Mouse (Mus musculus): ENCODE measurements around the gene Gm20388. TPM values are rescaled to one million over a fixed set of nuclear protein-coding genes. Genes with fewer than 3 reads are reported as not detected.
A peak's percentile ranks its signal among the peaks of the same experiment; 100 is the strongest.

Gene Gm20388
- polyA plus RNA-seq, 1 experiment from 2014 or later = not detected

- ATAC-seq (ENCODE audit: insufficient number of reproducible peaks, low FRiP score, low TSS enrichment, low read depth) (no peak), DNase-seq (ENCODE audit: low spot score) (no peak)
- no peak overlapping the region for H3K4me2 ChIP-seq (ENCODE audit: low read depth, severe bottlenecking)
- 81% methylated on average over 11 of the region's 11 CpGs for WGBS
- no peak overlapping the region for H3K9ac ChIP-seq (ENCODE audit: low read length)
- H3K36me3 ChIP-seq (ENCODE audit: control insufficient read depth, insufficient read depth, low read length) = no peaks in the 10 kb centered on the region
- H3K4me1 ChIP-seq (ENCODE audit: control insufficient read depth, insufficient read depth, low read length) = peaks cover 11% of the 10 kb centered on the region
- no peaks in the 10 kb centered on the region for H3K9me3 ChIP-seq (ENCODE audit: control insufficient read depth, low read length)
- no peak overlapping the region for H3K27ac ChIP-seq (replicated peaks; ENCODE audit: low read depth, low read length)
- peaks cover 28% of the 10 kb centered on the region for H3K27me3 ChIP-seq (ENCODE audit: control insufficient read depth, insufficient read depth, low read length)
- no peak overlapping the region for H3K4me3 ChIP-seq (ENCODE audit: low read depth, low read length)
Observed at GRCm38 (mm10) chr8:122457171-122457570, 2546.5 kb downstream of the Gm20388 start.

- peaks cover 28% of the 10 kb centered on the region for H3K27me3 ChIP-seq (ENCODE audit: control insufficient read depth, insufficient read depth, low read length)
- H3K4me2 ChIP-seq (ENCODE audit: low read depth, severe bottlenecking) = no peak overlapping the region
- ATAC-seq (ENCODE audit: insufficient number of reproducible peaks, low FRiP score, low TSS enrichment, low read depth) (no peak), DNase-seq (ENCODE audit: low spot score) (no peak)
- H3K36me3 ChIP-seq (ENCODE audit: control insufficient read depth, insufficient read depth, low read length) = no peaks in the 10 kb centered on the region
- H3K9ac ChIP-seq (ENCODE audit: low read length) = no peak overlapping the region
- peaks cover 11% of the 10 kb centered on the region for H3K4me1 ChIP-seq (ENCODE audit: control insufficient read depth, insufficient read depth, low read length)
- H3K27ac ChIP-seq (replicated peaks; ENCODE audit: low read depth, low read length) = no peak overlapping the region
- 55% methylated on average over 6 of the region's 6 CpGs for WGBS
- H3K9me3 ChIP-seq (ENCODE audit: control insufficient read depth, low read length) = no peaks in the 10 kb centered on the region
- H3K4me3 ChIP-seq (ENCODE audit: low read depth, low read length) = no peak overlapping the region
Observed at GRCm38 (mm10) chr8:122459218-122459900, 2548.7 kb downstream of the Gm20388 start.

GRCm38 (mm10) chr8:122459990-122460389 is 2549.3 kb downstream of the Gm20388 start:
- 34% methylated on average over 7 of the region's 7 CpGs for WGBS
- ATAC-seq (ENCODE audit: insufficient number of reproducible peaks, low FRiP score, low TSS enrichment, low read depth) (no peak), DNase-seq (ENCODE audit: low spot score) (no peak)
- H3K36me3 ChIP-seq (ENCODE audit: control insufficient read depth, insufficient read depth, low read length) = no peaks in the 10 kb centered on the region
- H3K4me2 ChIP-seq (ENCODE audit: low read depth, severe bottlenecking) = peak overlapping the region; percentile 50
- H3K4me1 ChIP-seq (ENCODE audit: control insufficient read depth, insufficient read depth, low read length) = peaks cover 11% of the 10 kb centered on the region
- no peaks in the 10 kb centered on the region for H3K9me3 ChIP-seq (ENCODE audit: control insufficient read depth, low read length)
- no peak overlapping the region for H3K9ac ChIP-seq (ENCODE audit: low read length)
- peaks cover 28% of the 10 kb centered on the region for H3K27me3 ChIP-seq (ENCODE audit: control insufficient read depth, insufficient read depth, low read length)
- H3K27ac ChIP-seq (replicated peaks; ENCODE audit: low read depth, low read length) = no peak overlapping the region
- peak overlapping the region; percentile 15; the same call in 1 of the 2 replicates for H3K4me3 ChIP-seq (ENCODE audit: low read depth, low read length)

GRCm38 (mm10) chr8:122460524-122461472 is 2550.2 kb downstream of the Gm20388 start, which contains the start of gene Snai3:
Snai3 (minus strand) TSS chr8:122460733.
- ATAC-seq (ENCODE audit: insufficient number of reproducible peaks, low FRiP score, low TSS enrichment, low read depth) (peak; percentile 65; the same call in 1 of the 2 replicates), DNase-seq (ENCODE audit: low spot score) (peak; percentile 67)
- H3K4me3 ChIP-seq (ENCODE audit: low read depth, low read length) = peak within 1 kb of the TSS; percentile 15
- H3K9ac ChIP-seq (ENCODE audit: low read length) = no peak within 1 kb of the TSS
- peaks cover 11% of the 10 kb centered on the region for H3K4me1 ChIP-seq (ENCODE audit: control insufficient read depth, insufficient read depth, low read length)
- H3K27me3 ChIP-seq (ENCODE audit: control insufficient read depth, insufficient read depth, low read length) = peaks cover 28% of the 10 kb centered on the region
- no peaks in the 10 kb centered on the region for H3K36me3 ChIP-seq (ENCODE audit: control insufficient read depth, insufficient read depth, low read length)
- WGBS = 4% methylated on average over 56 of the region's 56 CpGs
- H3K27ac ChIP-seq (replicated peaks; ENCODE audit: low read depth, low read length) = no peak within 1 kb of the TSS
- H3K4me2 ChIP-seq (ENCODE audit: low read depth, severe bottlenecking) = peak within 1 kb of the TSS; percentile 50
- no peaks in the 10 kb centered on the region for H3K9me3 ChIP-seq (ENCODE audit: control insufficient read depth, low read length)

- WGBS = 65% methylated on average over 11 of the region's 11 CpGs
- no peak overlapping the region for H3K27ac ChIP-seq (replicated peaks; ENCODE audit: low read depth, low read length)
- no peak overlapping the region for H3K4me2 ChIP-seq (ENCODE audit: low read depth, severe bottlenecking)
- no peaks in the 10 kb centered on the region for H3K9me3 ChIP-seq (ENCODE audit: control insufficient read depth, low read length)
- H3K36me3 ChIP-seq (ENCODE audit: control insufficient read depth, insufficient read depth, low read length) = peaks cover 2% of the 10 kb centered on the region
- ATAC-seq (ENCODE audit: insufficient number of reproducible peaks, low FRiP score, low TSS enrichment, low read depth) = no peak
- no peak overlapping the region for H3K4me3 ChIP-seq (ENCODE audit: low read depth, low read length)
- peaks cover 11% of the 10 kb centered on the region for H3K4me1 ChIP-seq (ENCODE audit: control insufficient read depth, insufficient read depth, low read length)
- DNase-seq (ENCODE audit: low spot score) = no peak
- no peak overlapping the region for H3K9ac ChIP-seq (ENCODE audit: low read length)
- peaks cover 28% of the 10 kb centered on the region for H3K27me3 ChIP-seq (ENCODE audit: control insufficient read depth, insufficient read depth, low read length)
Observed at GRCm38 (mm10) chr8:122461473-122462148, 2551.0 kb downstream of the Gm20388 start.

GRCm38 (mm10) chr8:122462510-122462909 is 2551.9 kb downstream of the Gm20388 start:
- Histone ChIP-seq H3K9ac (ENCODE audit: low read length) (no peak overlapping the region), H3K4me2 (ENCODE audit: low read depth, severe bottlenecking) (no peak overlapping the region), H3K4me1 (ENCODE audit: control insufficient read depth, insufficient read depth, low read length) (peaks cover 11% of the 10 kb centered on the region), H3K27me3 (ENCODE audit: control insufficient read depth, insufficient read depth, low read length) (peaks cover 28% of the 10 kb centered on the region), H3K36me3 (ENCODE audit: control insufficient read depth, insufficient read depth, low read length) (peaks cover 6% of the 10 kb centered on the region), H3K9me3 (ENCODE audit: control insufficient read depth, low read length) (no peaks in the 10 kb centered on the region), H3K4me3 (ENCODE audit: low read depth, low read length) (no peak overlapping the region), H3K27ac (replicated peaks; ENCODE audit: low read depth, low read length) (no peak overlapping the region)
- 69% methylated on average over 8 of the region's 8 CpGs for WGBS
- ATAC-seq (ENCODE audit: insufficient number of reproducible peaks, low FRiP score, low TSS enrichment, low read depth) (no peak), DNase-seq (ENCODE audit: low spot score) (no peak)

- H3K9me3 ChIP-seq (ENCODE audit: control insufficient read depth, low read length) = no peaks in the 10 kb centered on the region
- H3K27ac ChIP-seq (replicated peaks; ENCODE audit: low read depth, low read length) = no peak overlapping the region
- H3K27me3 ChIP-seq (ENCODE audit: control insufficient read depth, insufficient read depth, low read length) = peaks cover 28% of the 10 kb centered on the region
- peaks cover 11% of the 10 kb centered on the region for H3K4me1 ChIP-seq (ENCODE audit: control insufficient read depth, insufficient read depth, low read length)
- no peak overlapping the region for H3K4me3 ChIP-seq (ENCODE audit: low read depth, low read length)
- no peak overlapping the region for H3K9ac ChIP-seq (ENCODE audit: low read length)
- no peak overlapping the region for H3K4me2 ChIP-seq (ENCODE audit: low read depth, severe bottlenecking)
- DNase-seq (ENCODE audit: low spot score) (no peak), ATAC-seq (ENCODE audit: insufficient number of reproducible peaks, low FRiP score, low TSS enrichment, low read depth) (no peak)
- peaks cover 9% of the 10 kb centered on the region for H3K36me3 ChIP-seq (ENCODE audit: control insufficient read depth, insufficient read depth, low read length)
- 60% methylated on average over 12 of the region's 12 CpGs for WGBS
Observed at GRCm38 (mm10) chr8:122463651-122464640, 2553.3 kb downstream of the Gm20388 start.
